Mouse (Mus musculus) midbrain, embryonic 16.5 days (tissue): ENCODE data around the gene Dapk1. TPM values are rescaled to one million over a fixed set of nuclear protein-coding genes. Genes with fewer than 3 reads are reported as not detected.
A peak's percentile ranks its signal among the peaks of the same experiment; 100 is the strongest.

Experiments
- ATAC-seq: fragments of 200-750 bp; cut with Nextera tagmentation; 2 replicates; pipeline ENCODE4 v1.8.0; 2017; ENCODE audit warnings: moderate TSS enrichment
- H3K27ac ChIP-seq: fragments of 300-500 bp; sonication (generic); 2 replicates; pipeline ENCODE4 v1.5.1; 2014; ENCODE audit warnings: mild to moderate bottlenecking, low read length, mixed read lengths
- H3K27me3 ChIP-seq: fragments of 300-500 bp; sonication (generic); 2 replicates; pipeline ENCODE4 v1.6.1; 2014; ENCODE audit warnings: low read depth, low read length, mixed read lengths; ENCODE audit not compliant: control insufficient read depth, insufficient read depth
- H3K36me3 ChIP-seq: fragments of 300-500 bp; sonication (generic); 2 replicates; pipeline ENCODE4 v1.6.1; 2014; ENCODE audit warnings: mild to moderate bottlenecking, low read length, moderate library complexity, mixed read lengths; ENCODE audit not compliant: control insufficient read depth, insufficient read depth
- H3K4me1 ChIP-seq: fragments of 300-500 bp; sonication (generic); 2 replicates; pipeline ENCODE4 v1.6.1; 2014; ENCODE audit warnings: mild to moderate bottlenecking, low read length, mixed read lengths; ENCODE audit not compliant: control insufficient read depth, insufficient read depth
- H3K4me2 ChIP-seq: fragments of 300-500 bp; sonication (generic); 2 replicates; pipeline ENCODE4 v1.6.1; 2014; ENCODE audit warnings: mild to moderate bottlenecking, low read length, mixed read lengths
- H3K4me3 ChIP-seq: fragments of 300-500 bp; sonication (generic); 2 replicates; pipeline ENCODE4 v1.5.1; 2014; ENCODE audit warnings: low read depth, mild to moderate bottlenecking, low read length, moderate library complexity, mixed read lengths
- H3K9ac ChIP-seq: fragments of 300-500 bp; sonication (generic); 2 replicates; pipeline ENCODE4 v1.6.1; 2014; ENCODE audit warnings: low read depth, low read length, mixed read lengths
- H3K9me3 ChIP-seq: fragments of 300-500 bp; sonication (generic); replicated peaks from 2 replicates; pipeline ENCODE4 v1.6.1; 2014; ENCODE audit warnings: mild to moderate bottlenecking, low read length, mixed read lengths; ENCODE audit not compliant: control insufficient read depth, poor library complexity, severe bottlenecking
- WGBS: fragments of 180-500 bp; shearing (Covaris S2); extraction: QIAGEN DNeasy Blood & Tissue Kit; methylation state at CpG from one replicate; pipeline ENCODE4 v1.1.7; 2014; 5-methylcytosine and 5-hydroxymethylcytosine counted together
- polyA plus RNA-seq: library from polyadenylated mRNA; unstranded; fragments of >200 nt; fragmentation: Nextera tagmentation; extraction: Ambion mirVana; gene quantifications from 2 replicates; pipeline ENCODE4 v1.2.1, GENCODE M21; 2015

Gene Dapk1
- polyA plus RNA-seq, 1 experiment from 2014 or later: 44.6 TPM

- H3K4me1 ChIP-seq: no peaks in the 10 kb centered on the region
- no peak overlapping the region for H3K27ac ChIP-seq
- no peak overlapping the region for H3K4me3 ChIP-seq
- no peak for ATAC-seq
- H3K4me2 ChIP-seq: no peak overlapping the region
- 96% methylated on average over 3 of the region's 3 CpGs for WGBS
- H3K9me3 ChIP-seq: no peaks in the 10 kb centered on the region
- H3K36me3 ChIP-seq: peaks cover 26% of the 10 kb centered on the region
- no peaks in the 10 kb centered on the region for H3K27me3 ChIP-seq
- H3K9ac ChIP-seq: no peak overlapping the region
Measured at GRCm38 (mm10) chr13:60729055-60729402, 127.3 kb downstream of the Dapk1 start.

GRCm38 (mm10) chr13:60730587-60730986, 128.8 kb downstream of the Dapk1 start:
- no peak for ATAC-seq
- H3K4me1 ChIP-seq: no peaks in the 10 kb centered on the region
- H3K27ac ChIP-seq: no peak overlapping the region
- H3K9me3 ChIP-seq: no peaks in the 10 kb centered on the region
- no peaks in the 10 kb centered on the region for H3K27me3 ChIP-seq
- peaks cover 17% of the 10 kb centered on the region for H3K36me3 ChIP-seq
- no peak overlapping the region for H3K9ac ChIP-seq
- 96% methylated on average over 7 of the region's 7 CpGs for WGBS
- H3K4me3 ChIP-seq: no peak overlapping the region
- no peak overlapping the region for H3K4me2 ChIP-seq

GRCm38 (mm10) chr13:60731001-60731400, 129.3 kb downstream of the Dapk1 start:
- Histone ChIP-seq H3K9ac (no peak overlapping the region), H3K27ac (no peak overlapping the region), H3K4me1 (no peaks in the 10 kb centered on the region), H3K9me3 (no peaks in the 10 kb centered on the region), H3K27me3 (no peaks in the 10 kb centered on the region), H3K4me2 (no peak overlapping the region), H3K4me3 (no peak overlapping the region), H3K36me3 (peaks cover 15% of the 10 kb centered on the region; the same call in 1 of the 2 replicates)
- WGBS: 87% methylated on average over 3 of the region's 3 CpGs
- no peak for ATAC-seq

- 86% methylated on average over 9 of the region's 9 CpGs for WGBS
- Histone ChIP-seq H3K4me1 (no peaks in the 10 kb centered on the region; the same call in 1 of the 2 replicates), H3K27ac (no peak overlapping the region), H3K4me3 (no peak overlapping the region), H3K27me3 (no peaks in the 10 kb centered on the region), H3K4me2 (no peak overlapping the region), H3K36me3 (peaks cover 17% of the 10 kb centered on the region), H3K9ac (no peak overlapping the region), H3K9me3 (no peaks in the 10 kb centered on the region)
- ATAC-seq: no peak
Measured at GRCm38 (mm10) chr13:60735306-60735705, 133.6 kb downstream of the Dapk1 start.

- ATAC-seq: no peak
- Histone ChIP-seq H3K4me2 (no peak overlapping the region), H3K4me1 (no peaks in the 10 kb centered on the region; the same call in 1 of the 2 replicates), H3K9ac (no peak overlapping the region), H3K36me3 (peaks cover 18% of the 10 kb centered on the region), H3K27me3 (no peaks in the 10 kb centered on the region), H3K9me3 (no peaks in the 10 kb centered on the region), H3K4me3 (no peak overlapping the region), H3K27ac (no peak overlapping the region)
- 66% methylated on average over 13 of the region's 13 CpGs for WGBS
Measured at GRCm38 (mm10) chr13:60736421-60737105, 134.8 kb downstream of the Dapk1 start.

GRCm38 (mm10) chr13:60737632-60738324, 136.0 kb downstream of the Dapk1 start:
- ATAC-seq: 0 out of 2 replicates have a peak, but pooled peaks have one; percentile 22
- no peaks in the 10 kb centered on the region; the same call in 1 of the 2 replicates for H3K4me1 ChIP-seq
- peak overlapping the region; percentile 17; the same call in 1 of the 2 replicates for H3K4me2 ChIP-seq
- no peaks in the 10 kb centered on the region for H3K9me3 ChIP-seq
- no peaks in the 10 kb centered on the region for H3K27me3 ChIP-seq
- 22% methylated on average over 9 of the region's 9 CpGs for WGBS
- no peak overlapping the region for H3K27ac ChIP-seq
- H3K4me3 ChIP-seq: peak overlapping the region; percentile 5; the same call in 1 of the 2 replicates
- H3K9ac ChIP-seq: no peak overlapping the region
- H3K36me3 ChIP-seq: peaks cover 13% of the 10 kb centered on the region

- peak; percentile 78 for ATAC-seq
- Histone ChIP-seq H3K27me3 (no peaks in the 10 kb centered on the region), H3K4me1 (no peaks in the 10 kb centered on the region; the same call in 1 of the 2 replicates), H3K4me3 (peak overlapping the region; percentile 5; the same call in 1 of the 2 replicates), H3K36me3 (peaks cover 13% of the 10 kb centered on the region), H3K27ac (no peak overlapping the region), H3K9me3 (no peaks in the 10 kb centered on the region), H3K4me2 (peak overlapping the region; percentile 17; the same call in 1 of the 2 replicates), H3K9ac (no peak overlapping the region)
- 15% methylated on average over 9 of the region's 9 CpGs for WGBS
Measured at GRCm38 (mm10) chr13:60738429-60738828, 136.7 kb downstream of the Dapk1 start.

- Histone ChIP-seq H3K36me3 (peaks cover 13% of the 10 kb centered on the region), H3K9ac (no peak overlapping the region), H3K27ac (no peak overlapping the region), H3K4me1 (no peaks in the 10 kb centered on the region; the same call in 1 of the 2 replicates), H3K4me2 (no peak overlapping the region), H3K9me3 (no peaks in the 10 kb centered on the region), H3K27me3 (no peaks in the 10 kb centered on the region), H3K4me3 (no peak overlapping the region)
- ATAC-seq: no peak
- WGBS: 93% methylated on average over 6 of the region's 6 CpGs
Measured at GRCm38 (mm10) chr13:60740248-60740647, 138.5 kb downstream of the Dapk1 start.

GRCm38 (mm10) chr13:60742611-60743010, 140.9 kb downstream of the Dapk1 start:
- Histone ChIP-seq H3K4me3 (no peak overlapping the region), H3K36me3 (peaks cover 16% of the 10 kb centered on the region), H3K4me1 (no peaks in the 10 kb centered on the region; the same call in 1 of the 2 replicates), H3K27ac (no peak overlapping the region), H3K27me3 (no peaks in the 10 kb centered on the region), H3K4me2 (no peak overlapping the region), H3K9ac (no peak overlapping the region), H3K9me3 (no peaks in the 10 kb centered on the region)
- no peak for ATAC-seq
- 92% methylated on average over 3 of the region's 3 CpGs for WGBS
